Mouse (Mus musculus): ENCODE data around the gene Arl9. TPM values are rescaled to one million over a fixed set of nuclear protein-coding genes. Genes with fewer than 3 reads are reported as not detected.
"Not testable (repeated sequence)": the region's sequence is repeated elsewhere in the genome, so short reads cannot be mapped to it uniquely, and the experiment has no call there.

Gene Arl9
- total RNA-seq (2021): not detected in 2 replicates
- long read RNA-seq, experiment 1: 0 reads
- long read RNA-seq, experiment 2: 0 reads

DNA sequence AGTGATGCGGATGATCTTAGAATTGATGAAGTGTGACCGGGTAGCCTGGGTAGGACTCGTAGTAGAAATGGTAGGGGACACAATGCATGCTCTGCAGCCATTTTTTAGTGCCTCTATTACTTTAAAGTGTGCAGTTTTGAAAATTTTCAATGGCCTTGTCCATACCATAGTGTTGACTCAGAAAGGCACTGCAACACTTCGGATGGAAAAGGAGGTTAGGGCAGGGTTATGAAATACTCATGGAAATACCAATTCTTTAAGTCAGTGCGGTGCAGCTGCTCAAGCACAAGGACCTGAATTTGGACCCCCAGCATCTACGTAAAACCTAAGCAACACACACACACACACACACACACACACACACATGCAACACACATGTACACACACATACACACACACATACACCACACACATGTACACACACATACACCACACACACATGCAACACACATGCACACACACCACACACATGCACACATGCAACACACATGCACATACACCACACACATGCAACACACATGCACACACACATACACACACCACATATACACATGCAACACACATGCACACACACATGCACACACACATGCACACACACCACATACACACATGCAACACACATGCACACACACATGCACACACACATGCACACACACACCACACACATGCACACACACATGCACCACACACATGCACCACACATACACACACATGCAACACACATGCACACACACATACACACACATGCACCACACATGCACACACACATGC is at the start of gene Arl9:
TSS of gene Arl9 (plus strand) at position 5 of the 771 bp plus-strand sequence.
- no peak for DNase-seq

DNA sequence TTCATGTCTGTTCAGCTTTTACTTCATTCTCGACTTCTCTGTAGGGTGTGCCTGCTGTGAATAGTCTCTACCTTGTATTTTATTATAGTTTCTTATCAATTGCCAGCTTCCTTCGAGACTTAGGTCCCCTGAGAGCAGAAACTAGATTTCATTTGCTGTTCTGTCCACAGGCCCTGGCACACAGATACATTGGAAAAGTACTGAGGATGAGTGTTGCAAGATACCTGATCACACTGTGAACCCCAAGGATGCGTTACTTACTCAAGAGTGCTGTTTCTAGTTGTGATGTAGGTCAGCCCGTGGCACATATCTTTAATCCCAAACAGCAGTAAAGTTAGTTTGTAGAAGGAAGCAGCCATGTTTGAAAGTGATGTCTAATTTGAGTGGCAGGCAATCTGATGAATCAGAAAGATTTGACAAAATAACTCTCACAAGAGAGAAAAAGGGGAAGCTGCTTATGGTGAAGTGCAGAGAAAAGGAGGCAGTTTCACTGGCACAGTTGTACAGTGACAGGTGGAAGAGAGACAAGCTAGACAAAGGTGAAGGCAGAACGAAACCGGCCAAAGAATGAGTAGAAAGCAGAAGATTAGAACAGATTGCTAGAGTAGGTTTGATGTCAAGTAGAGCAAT is 49.5 kb upstream of the Arl9 start:
- DNase-seq: peak; percentile 54

DNA sequence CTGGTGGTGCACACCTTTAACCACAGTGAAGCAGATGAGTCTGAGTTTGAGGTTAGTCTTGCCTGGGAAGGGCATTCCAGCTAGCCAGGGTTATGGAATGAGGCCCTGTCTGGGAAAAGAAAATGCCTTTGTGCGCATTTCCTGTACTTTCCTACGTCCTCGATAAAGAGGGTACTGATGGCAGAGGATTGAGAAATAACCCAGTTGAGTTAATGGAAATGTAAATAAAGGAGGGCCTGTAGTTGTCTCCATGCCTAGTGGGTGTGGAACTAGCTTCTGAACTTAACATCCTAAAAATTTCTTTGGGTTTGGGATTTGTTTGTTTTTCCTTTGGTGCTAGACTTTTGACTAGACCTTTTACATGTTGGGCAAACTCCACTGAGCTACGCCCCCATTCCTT is 48.4 kb upstream of the Arl9 start:
- DNase-seq: no peak

DNA sequence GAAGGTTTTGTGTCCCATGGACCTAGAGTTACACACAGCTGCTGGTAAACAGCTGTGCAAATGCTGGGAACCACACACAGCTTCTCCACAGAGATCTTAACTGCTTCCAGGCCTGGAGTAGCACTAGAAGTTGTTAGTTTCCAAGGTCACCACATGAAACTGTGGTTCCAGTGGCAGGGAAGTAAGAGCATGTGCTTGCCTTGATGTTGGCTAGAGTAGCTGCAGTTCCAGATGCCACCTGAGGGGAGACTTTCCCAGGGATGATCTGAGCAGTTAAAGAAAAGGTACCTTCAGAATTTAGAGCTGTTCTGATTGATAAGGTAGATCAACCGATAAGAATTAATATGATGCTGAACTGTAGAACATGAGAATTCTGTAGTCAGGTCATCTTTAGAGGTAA is 45.9 kb upstream of the Arl9 start:
- peak; percentile 17 for DNase-seq

DNA sequence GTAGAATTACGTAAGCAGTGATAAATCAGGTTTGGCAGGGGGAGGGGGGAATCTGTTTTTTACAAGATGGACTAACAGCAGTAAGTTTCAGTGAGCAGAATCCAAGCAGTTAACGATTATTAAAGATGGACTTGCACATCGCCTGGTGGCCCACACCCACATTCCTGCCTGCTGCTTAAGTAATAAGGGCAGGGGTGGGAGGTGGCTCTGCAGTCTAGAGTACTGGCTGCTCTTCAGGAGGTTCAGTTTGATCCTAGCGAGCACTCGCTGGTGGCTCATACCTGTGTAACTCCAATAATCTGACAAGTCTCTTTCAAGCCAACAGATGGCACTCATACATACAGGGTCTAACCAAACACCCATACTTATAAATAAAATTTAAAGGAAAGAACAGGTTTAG is 44.3 kb upstream of the Arl9 start:
- DNase-seq: no peak

DNA sequence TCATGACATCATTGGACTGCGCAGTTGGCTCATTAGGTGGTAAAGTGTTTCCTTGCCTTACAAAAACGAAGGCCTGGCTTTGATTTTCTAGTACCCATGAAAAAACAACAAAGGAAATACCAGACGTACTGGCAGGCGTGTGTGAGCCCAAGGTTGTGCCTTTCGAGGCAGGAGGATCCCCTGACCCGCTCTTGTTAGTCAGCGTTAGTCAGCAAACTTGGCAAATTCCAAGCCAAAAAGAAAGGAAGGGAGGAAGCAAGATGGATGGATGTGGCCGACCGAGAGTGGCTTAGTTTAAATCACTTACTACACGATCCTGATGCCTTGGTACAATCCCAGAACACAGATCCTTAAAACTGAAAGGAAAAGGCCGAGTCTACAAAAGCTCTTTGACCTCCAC is 41.3 kb upstream of the Arl9 start:
- DNase-seq: peak; percentile 77

DNA sequence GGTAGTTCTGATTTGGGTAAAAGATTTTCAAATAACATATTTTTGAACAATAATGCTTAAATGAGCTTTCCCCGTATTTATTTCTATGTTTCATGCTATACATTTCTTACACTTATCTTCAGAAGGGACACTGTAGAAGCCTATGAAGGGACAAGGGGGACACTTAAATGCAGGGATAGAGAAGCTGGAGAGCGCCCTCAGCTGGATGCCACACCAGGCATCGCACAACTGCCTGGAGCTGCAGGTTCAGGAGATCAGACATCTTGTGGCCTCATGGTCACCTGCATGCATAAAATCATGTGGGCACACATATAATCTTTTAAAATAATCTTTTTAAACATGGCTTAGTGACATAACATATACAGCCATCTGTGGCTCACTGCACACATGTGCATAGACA is 39.2 kb upstream of the Arl9 start:
- DNase-seq: peak; percentile 39

DNA sequence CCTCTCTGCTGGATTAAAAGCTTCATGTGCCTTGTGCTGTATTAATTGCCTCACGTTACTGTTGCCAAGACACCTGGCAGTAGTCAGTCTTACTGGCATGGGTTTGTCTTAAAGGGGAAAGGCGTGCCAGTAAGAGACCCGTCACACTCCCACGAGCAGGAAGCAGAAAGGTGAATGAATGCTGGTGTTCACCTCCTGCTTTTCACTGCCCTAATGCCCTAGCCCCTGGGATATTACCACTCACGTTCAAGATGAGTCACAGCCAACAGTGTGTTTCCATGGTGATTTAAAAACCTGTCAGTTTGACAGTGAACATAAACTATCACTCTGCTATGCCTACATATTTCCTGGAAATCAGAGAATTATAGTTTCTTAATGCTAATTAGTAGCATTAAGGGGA is 34.6 kb upstream of the Arl9 start:
- DNase-seq: peak; percentile 8

DNA sequence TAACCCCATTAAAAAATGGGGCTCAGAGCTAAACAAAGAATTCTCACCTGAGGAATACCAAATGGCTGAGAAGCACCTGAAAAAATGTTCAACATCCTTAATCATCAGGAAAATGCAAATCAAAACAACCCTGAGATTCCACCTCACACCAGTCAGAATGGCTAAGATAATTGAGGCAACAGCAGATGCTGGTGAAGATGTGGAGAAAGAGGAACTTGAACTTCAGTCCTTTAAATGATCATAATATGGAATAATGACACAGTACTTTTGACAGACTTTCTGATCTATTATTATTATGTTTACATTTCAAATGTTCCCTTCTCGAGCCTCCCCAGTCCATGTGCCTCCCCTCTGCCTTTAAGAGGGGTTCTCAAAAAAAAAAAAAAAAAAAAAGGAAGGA is 32.7 kb upstream of the Arl9 start:
- not testable (repeated sequence) for DNase-seq

DNA sequence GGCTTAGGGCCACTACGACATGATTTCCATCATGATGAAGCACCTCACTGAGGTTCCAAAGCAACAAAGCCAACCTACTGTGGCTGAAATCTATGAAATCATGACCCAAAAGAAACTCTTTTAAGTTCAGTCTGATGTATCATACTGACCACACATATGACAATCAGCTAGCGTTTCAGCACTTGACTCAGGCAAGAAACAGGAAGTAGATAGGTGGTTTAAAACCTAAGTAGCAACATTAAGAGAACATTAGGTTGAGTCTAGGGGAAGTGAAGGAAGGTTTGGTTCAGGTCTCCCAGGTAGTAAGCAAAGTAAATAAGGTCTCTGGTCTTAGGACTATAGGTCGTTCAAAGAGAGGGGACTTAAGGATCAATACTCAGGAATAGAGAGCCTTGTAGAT is 30.4 kb upstream of the Arl9 start:
- DNase-seq: no peak

DNA sequence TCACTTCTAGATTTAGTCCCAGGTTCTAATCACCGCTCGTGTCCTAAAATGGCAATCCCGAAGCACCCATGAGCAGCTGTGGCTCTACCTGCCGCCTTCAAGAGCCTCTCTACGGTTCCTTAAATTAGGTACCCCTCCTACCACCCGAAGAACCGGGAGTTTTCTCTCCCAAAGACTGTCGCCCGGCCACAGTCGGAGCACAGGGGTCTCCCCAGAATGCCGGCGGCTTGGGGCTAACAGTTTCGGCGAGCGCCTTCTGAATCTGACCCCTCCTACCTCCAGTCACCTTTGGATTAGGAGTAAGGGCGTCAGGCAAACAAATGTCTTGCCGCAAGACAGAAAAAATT is 29.7 kb upstream of the Arl9 start:
- no peak for DNase-seq

DNA sequence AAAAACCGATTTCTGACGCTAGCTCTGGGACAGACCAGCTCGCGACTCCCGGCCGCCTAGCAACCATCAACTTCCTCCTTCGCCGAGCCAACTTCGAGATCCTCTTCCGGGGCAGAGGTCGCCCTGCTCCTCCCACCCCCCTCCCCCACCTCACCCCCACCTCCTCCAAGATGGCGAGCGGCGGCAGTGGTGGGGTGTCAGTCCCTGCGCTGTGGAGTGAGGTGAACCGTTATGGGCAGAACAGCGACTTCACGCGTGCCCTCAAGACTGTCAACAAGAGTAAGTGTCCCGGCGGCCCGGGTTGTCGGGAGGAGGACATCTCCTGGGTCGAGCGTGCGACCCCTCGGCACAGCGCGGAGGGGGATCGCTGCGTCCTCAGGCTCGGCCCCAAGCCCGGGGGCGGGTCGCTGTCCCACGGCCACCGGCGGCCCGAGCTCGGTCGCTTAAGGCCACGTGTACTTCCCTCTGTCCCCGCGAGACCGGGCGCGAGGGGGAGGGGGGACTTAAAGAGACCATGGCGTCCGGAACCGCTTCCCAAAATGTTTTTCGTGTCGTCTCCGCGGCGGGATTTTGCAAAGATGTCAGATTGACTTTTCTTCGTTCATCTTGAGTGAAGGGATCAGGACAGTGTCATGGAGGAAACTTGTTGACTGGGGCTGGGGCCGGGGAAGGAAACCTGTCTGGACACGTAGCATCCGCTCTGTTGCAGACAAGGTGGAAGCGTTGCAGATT is 29.1 kb upstream of the Arl9 start, which contains the start of gene Srp72:
TSS of gene Srp72 (plus strand) at position 130 of the 732 bp plus-strand sequence.
- DNase-seq: peak; percentile 94

DNA sequence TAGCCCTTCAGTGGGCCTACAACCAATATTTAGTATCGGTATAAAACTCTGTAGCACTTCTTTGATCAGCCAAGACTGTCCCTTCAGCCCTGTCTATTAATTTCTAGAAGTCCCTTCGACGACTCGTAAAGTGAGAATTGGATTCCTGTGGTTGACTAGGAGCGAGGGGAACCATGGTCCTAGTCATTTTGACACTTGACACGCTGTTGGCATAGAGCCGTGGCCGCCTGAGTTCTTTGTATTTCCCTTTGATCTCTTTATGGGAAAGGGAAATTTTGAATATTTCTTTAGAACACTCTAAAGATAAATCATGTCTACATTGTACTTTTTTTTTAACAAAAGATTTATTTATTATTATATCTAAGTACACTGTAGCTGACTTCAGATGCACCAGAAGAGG is 28.1 kb upstream of the Arl9 start:
- peak; percentile 63 for DNase-seq

DNA sequence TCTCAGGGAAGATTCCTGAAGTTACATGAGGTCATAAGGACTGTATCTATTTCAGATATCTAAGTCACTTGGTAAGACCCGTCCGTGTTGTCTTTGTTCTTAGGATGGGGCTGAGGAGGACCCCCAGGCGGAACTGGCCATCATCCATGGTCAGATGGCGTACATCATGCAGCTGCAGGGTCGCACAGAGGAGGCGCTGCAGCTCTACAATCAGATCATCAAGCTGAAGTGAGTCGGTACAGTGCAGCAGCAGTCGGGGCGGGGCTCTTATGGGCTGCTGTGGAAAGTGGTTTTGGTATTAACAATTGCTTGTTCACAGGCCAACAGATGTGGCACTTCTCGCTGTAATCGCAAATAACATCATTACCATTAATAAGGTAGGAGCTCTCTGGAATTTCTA is 19.8 kb upstream of the Arl9 start:
- DNase-seq: no peak

DNA sequence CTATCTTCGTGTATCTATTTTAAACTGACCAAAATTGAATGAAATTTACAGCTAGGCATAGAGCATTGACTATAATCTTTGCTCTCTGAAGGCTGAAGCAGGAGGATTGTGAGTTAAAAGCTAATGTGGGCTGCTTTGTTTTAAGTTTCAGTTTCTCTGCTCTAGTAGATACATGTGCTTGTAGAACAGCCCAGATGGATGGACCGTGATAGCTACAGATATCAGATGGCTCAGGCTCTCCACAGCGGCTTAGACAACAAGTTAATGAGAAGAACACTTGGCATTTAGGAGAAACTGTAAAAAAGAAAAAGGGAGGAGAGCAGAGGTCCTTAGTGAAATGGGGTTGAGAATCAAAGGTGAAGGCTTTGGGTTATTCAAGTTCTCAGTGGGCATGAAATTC is 13.1 kb upstream of the Arl9 start:
- no peak for DNase-seq

DNA sequence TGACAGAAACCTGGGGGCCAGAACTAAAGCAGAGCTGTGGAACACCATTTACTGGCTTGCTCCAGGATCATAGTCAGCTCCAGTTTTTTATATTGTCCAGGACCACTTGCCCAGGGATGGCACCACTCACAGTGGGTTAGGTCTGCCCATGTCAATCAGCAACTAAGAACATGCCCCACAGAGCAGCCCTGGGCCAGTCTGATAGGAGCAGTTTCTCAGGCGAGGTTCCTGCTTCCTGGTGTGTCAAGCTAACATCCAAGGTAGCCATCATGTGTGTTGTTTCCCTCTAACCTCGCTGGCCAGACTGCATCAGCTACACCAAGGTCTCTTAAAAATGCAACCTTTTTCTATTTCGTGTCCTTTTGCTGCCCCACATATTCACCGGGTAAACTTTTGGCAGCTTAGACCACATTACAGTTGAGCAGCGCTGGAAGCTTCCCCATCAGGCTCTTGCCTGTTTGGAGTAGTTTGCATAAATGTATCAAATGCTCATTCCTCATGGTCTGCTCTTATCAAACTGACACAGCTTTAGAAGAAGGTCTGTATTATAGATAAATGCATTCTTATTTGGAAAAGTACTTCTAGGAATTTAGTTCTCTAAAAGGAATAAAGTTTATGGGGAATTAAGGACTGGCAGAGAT is 10.6 kb upstream of the Arl9 start:
- no peak for DNase-seq

DNA sequence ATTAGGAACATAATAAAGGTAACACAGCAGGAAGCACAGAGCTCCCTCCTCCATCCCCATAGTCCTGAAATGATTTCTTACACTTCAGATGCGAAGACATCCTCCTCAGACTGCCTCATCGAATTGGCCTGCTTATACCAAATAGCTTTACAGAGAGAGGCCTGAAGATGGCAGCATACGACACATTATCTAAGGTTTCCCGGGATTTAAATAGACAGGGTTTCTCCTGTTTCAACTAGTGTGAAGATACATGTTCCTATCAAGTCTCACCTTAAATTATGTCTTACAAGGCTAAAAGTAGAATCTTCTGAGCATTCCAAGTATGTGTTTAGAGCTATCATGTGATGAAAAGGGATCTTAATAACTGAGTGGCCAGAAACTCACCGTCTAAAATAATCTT is 5.4 kb upstream of the Arl9 start:
- DNase-seq: peak; percentile 27

DNA sequence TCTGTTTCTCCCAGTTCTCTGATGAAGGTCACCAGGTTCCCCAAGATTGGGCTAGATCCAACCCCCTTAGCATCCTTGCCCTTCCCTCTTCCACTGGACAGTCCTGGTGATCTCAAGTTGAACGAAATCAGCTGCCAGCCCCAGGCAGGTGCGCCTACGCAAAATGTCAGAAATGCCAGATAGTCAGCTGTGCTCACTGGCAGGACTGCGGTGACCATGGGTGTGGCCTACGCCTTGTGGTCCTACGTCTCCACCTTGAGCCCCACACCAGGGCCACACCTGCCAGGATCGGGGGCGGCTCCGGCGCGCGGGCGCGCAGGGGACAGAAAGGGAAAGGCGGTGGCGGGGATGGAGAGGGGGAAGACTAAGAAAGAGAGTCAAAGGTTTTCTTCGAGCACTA is 2.7 kb upstream of the Arl9 start:
- no peak for DNase-seq

DNA sequence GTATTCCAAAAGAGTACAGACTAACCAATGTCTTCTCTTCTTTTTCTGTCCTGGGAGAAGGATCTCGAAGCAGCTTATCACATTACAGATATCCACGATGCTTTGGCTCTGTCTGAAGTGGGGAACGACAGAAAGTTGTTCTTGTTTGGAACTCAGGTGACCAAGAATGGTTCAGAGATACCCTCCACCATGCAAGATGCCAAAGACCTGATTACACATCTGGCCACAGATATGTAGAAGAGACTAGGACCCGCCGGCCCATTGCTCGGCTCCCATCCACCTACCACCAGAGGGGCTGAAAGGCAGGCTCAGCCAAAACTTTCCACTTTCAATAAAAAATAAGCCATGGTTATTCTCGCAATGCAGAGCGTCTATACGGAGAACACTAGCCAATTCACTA is 6.5 kb downstream of the Arl9 start:
- no peak for DNase-seq

DNA sequence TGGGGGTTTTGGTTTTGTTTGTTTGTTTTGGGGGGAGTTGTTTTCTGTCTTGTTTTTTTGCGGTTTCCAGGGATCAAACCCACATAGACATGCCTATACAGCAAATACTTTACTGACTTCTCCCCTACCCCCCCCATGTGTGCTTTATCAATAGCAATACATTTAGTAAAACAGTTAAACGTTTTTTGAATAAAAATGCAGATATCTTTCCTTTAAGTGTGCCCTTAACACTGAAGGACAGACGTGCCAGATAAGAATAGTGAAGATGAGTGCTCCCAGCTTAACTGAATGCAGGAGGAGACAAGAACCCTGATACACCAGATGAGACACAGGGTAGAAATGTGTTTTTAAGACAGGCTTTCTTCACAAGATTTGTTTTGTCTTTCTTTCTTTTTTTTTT is 7.2 kb downstream of the Arl9 start:
- no peak for DNase-seq

DNA sequence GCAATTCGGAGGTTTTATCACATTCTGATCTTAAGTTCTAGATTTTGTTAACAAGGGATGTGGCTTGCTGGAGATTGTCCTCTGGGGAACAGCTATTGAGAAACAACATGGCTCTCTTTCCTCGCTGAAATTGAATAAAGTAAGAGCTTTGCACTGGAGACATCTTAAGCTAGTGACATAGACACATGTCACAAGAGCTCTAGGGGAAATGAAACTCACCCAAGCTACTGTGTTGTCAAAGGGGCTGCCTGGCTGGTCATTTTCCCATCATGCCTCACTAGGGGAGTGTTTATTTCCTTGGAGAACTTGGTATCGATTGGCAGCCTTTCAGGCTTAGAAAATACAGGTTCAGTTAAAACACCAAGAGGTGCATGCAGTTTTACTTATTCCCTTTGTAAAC is 9.3 kb downstream of the Arl9 start:
- no peak for DNase-seq

DNA sequence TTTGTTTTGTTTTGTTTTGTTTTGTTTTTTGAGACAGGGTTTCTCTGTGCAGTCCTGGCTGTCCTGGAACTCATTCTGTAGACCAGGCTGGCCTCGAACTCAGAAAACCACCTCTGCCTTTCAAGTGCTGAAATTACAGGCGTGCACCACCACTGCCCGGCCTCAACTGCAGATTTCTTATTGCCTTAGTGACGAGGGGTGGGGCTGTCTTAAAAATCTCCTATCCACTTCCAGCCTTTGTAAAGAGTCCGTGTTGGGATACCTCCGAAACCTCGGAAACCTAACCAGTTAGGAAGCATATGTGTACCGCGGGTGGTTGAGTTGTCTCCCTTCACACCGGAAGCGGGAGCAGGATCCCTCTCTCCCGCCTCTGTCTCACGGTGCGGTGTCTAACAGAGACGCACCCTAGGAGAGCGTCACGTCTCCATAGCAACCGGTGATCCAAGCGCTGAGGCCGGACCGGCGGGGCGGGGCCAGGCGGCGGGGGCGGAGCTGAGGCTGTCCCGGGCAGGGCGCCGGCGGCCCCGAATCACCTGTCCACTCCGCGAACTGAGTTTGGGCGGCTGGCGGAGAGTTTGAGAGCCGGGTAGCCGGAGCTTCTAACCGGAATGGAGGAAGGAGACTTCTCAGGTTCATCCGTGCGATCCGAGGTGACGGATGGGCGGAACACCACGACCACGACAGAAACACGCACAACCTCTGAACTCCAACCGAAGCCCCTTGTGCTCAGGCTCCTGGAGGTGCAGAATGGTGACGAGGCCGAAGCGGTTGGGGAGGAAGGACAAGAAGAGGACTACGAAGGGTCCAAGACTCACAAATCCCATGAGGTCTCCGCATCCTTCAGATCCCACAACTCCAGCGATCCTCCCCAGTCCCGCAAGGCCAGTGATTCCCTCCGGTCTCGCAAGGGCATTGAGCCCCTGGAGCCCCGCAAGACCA is 12.0 kb downstream of the Arl9 start, which contains the start of gene Thegl:
TSS of gene Thegl (plus strand) at position 480 of the 939 bp plus-strand sequence.
- peak; percentile 92 for DNase-seq

Data from adrenal gland, postnatal 14 days (tissue).